ENCODE assay signal across 24 mouse cellular contexts in the genomic region with DNA sequence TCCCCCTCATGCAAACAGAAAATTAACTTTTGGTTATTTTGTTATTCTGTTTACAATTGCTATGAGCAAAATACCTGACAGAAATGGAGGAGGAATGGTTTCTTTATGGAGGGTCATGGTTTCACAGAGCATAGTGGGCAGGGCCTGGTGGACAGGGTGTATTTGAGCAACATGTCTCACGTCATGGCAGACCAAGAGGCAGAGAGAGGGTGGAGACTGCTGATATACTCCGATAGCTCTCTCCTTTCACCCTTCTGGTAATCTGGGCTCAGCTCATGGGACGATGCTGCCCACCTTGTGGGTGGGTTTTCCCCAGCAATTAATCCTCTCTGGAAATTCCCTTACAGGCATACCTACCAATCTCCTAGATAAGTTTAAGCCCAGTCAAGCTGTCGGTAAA. TPM values are rescaled to one million over a fixed set of nuclear protein-coding genes. Genes with fewer than 3 reads are reported as not detected.
A peak's percentile ranks its signal among the peaks of the same experiment; 100 is the strongest.
DNase-seq lines count a peak whose midpoint lies in the region; ATAC-seq and TF ChIP-seq lines count a peak whose summit lies in the region.
"Had no signal": no experiment of that assay in that cellular context is flagged by ENCODE, and none has a peak within 500 bp of the region (broad histone marks: within the 10 kb centered on the region; RNA-seq: fewer than 3 reads in every experiment).

No protein-coding gene starts in this region.

- TF ChIP-seq CTCF in stomach, postnatal 0 days (IDR thresholded peaks at IDR 0.05; ENCODE audit: low read depth), result no peak

- H3K9me3 ChIP-seq in heart, embryonic 10.5 days, result no peaks in the 10 kb centered on the region
- H3K9me3 ChIP-seq in kidney, embryonic 14.5 days (ENCODE audit: control insufficient read depth, low read length), result no peaks in the 10 kb centered on the region
- no peaks in the 10 kb centered on the region for H3K9me3 ChIP-seq in intestine, embryonic 16.5 days (ENCODE audit: control insufficient read depth, low read length)
- H3K9me3 ChIP-seq in stomach, postnatal 0 days (ENCODE audit: control insufficient read depth, low read length), result no peaks in the 10 kb centered on the region
- H3K9me3 ChIP-seq: embryonic facial prominence, embryonic 12.5 days; forebrain, embryonic 15.5 days; heart, embryonic 15.5 days had no signal

- H3K36me3 ChIP-seq in heart, embryonic 10.5 days, result peaks cover 26% of the 10 kb centered on the region
- peaks cover 26% of the 10 kb centered on the region for H3K36me3 ChIP-seq in kidney, embryonic 14.5 days (ENCODE audit: control insufficient read depth, insufficient read depth, low read length)
- H3K36me3 ChIP-seq in intestine, embryonic 16.5 days (ENCODE audit: control insufficient read depth, insufficient read depth, low read length), result peaks cover 13% of the 10 kb centered on the region; the same call in 1 of the 2 replicates
- H3K36me3 ChIP-seq in stomach, postnatal 0 days (ENCODE audit: control insufficient read depth, insufficient read depth, low read length), result peaks cover 11% of the 10 kb centered on the region

- no peak overlapping the region for H3K4me3 ChIP-seq in heart, embryonic 10.5 days
- no peak overlapping the region for H3K4me3 ChIP-seq in kidney, embryonic 14.5 days (ENCODE audit: low read length)
- no peak overlapping the region for H3K4me3 ChIP-seq in intestine, embryonic 16.5 days (ENCODE audit: low read length)
- no peak overlapping the region for H3K4me3 ChIP-seq in stomach, postnatal 0 days (ENCODE audit: low read depth, low read length)
- H3K4me3 ChIP-seq: embryonic facial prominence, embryonic 12.5 days; forebrain, embryonic 15.5 days; heart, embryonic 15.5 days had no signal

- H3K4me2 ChIP-seq in kidney, embryonic 14.5 days (replicated peaks; ENCODE audit: low read depth, low read length), result no peak overlapping the region
- H3K4me2 ChIP-seq in intestine, embryonic 16.5 days (ENCODE audit: low read depth, low read length), result no peak overlapping the region
- H3K4me2 ChIP-seq in stomach, postnatal 0 days (replicated peaks; ENCODE audit: low read depth), result no peak overlapping the region
- H3K4me2 ChIP-seq: embryonic facial prominence, embryonic 12.5 days; forebrain, embryonic 15.5 days; heart, embryonic 11.5 days; heart, embryonic 15.5 days had no signal

- TF ChIP-seq EP300 in stomach, postnatal 0 days (optimal IDR thresholded peaks at IDR 0.05), result no peak

- intact Hi-C loops in heart, postnatal 25 days (cut with DNase I), result no loop called here

- no peak overlapping the region for H3K27ac ChIP-seq in heart, embryonic 10.5 days
- H3K27ac ChIP-seq in kidney, embryonic 14.5 days (ENCODE audit: low read depth, low read length), result no peak overlapping the region
- no peak overlapping the region for H3K27ac ChIP-seq in intestine, embryonic 16.5 days (ENCODE audit: low read length)
- H3K27ac ChIP-seq in stomach, postnatal 0 days (replicated peaks), result no peak overlapping the region
- H3K27ac ChIP-seq: embryonic facial prominence, embryonic 12.5 days; forebrain, embryonic 15.5 days; heart, embryonic 15.5 days had no signal

- 56% methylated on average over 4 of the region's 4 CpGs for WGBS in heart, embryonic 10.5 days
- WGBS in kidney, embryonic 14.5 days, result 60% methylated on average over 4 of the region's 4 CpGs
- WGBS in intestine, embryonic 16.5 days, result 62% methylated on average over 4 of the region's 4 CpGs
- WGBS in stomach, postnatal 0 days, result 65% methylated on average over 4 of the region's 4 CpGs

- H3K9ac ChIP-seq in kidney, embryonic 14.5 days (ENCODE audit: low read depth, low read length), result no peak overlapping the region
- H3K9ac ChIP-seq in intestine, embryonic 16.5 days (ENCODE audit: low read depth, low read length), result no peak overlapping the region
- H3K9ac ChIP-seq in stomach, postnatal 0 days (ENCODE audit: low read length), result no peak overlapping the region
- H3K9ac ChIP-seq: embryonic facial prominence, embryonic 12.5 days; forebrain, embryonic 15.5 days; heart, embryonic 15.5 days had no signal

- ATAC-seq in kidney, embryonic 14.5 days (ENCODE audit: low FRiP score, low TSS enrichment), result no peak
- ATAC-seq in intestine, embryonic 16.5 days, result peak; percentile 64
- peak; percentile 70; the same call in 1 of the 2 replicates for ATAC-seq in stomach, postnatal 0 days (ENCODE audit: low FRiP score, low TSS enrichment)
- ATAC-seq: activated CD4-positive, CD25-positive, alpha-beta regulatory T cell, adult 4 months; forebrain, embryonic 15.5 days had no signal

- no peaks in the 10 kb centered on the region for H3K27me3 ChIP-seq in heart, embryonic 10.5 days (ENCODE audit: insufficient read depth, poor library complexity, severe bottlenecking)
- H3K27me3 ChIP-seq in kidney, embryonic 14.5 days (ENCODE audit: control insufficient read depth, insufficient read depth, low read length), result no peaks in the 10 kb centered on the region
- H3K27me3 ChIP-seq in intestine, embryonic 16.5 days (replicated peaks; ENCODE audit: control insufficient read depth, insufficient read depth, low read length), result no peaks in the 10 kb centered on the region
- H3K27me3 ChIP-seq in stomach, postnatal 0 days (ENCODE audit: control insufficient read depth, insufficient read depth, low read length), result no peaks in the 10 kb centered on the region
- H3K27me3 ChIP-seq: embryonic facial prominence, embryonic 12.5 days; forebrain, embryonic 15.5 days; heart, embryonic 15.5 days had no signal

- peak; percentile 31 for DNase-seq in heart, embryonic 10.5 days (ENCODE audit: low spot score)
- DNase-seq in heart, postnatal 25 days (ENCODE audit: low spot score), result no peak
- DNase-seq in kidney, postnatal 14 days, result peak; percentile 6
- peak; percentile 23 for DNase-seq in stomach, postnatal 0 days (ENCODE audit: low spot score)
- no peak for DNase-seq in spleen, postnatal 36 days (ENCODE audit: low spot score in 2 of 2)
- DNase-seq: adrenal gland, postnatal 14 days; cerebellum, adult 11-12 months; cerebellum, adult 9-10 months; cerebellum, postnatal 25 days; gastrocnemius, postnatal 36 days; heart, adult 18-20 months; heart, postnatal 36 days had no signal

- peaks cover 4% of the 10 kb centered on the region; the same call in 1 of the 2 replicates for H3K4me1 ChIP-seq in heart, embryonic 10.5 days
- H3K4me1 ChIP-seq in kidney, embryonic 14.5 days (ENCODE audit: control insufficient read depth, insufficient read depth, low read length), result no peaks in the 10 kb centered on the region
- no peaks in the 10 kb centered on the region for H3K4me1 ChIP-seq in intestine, embryonic 16.5 days (ENCODE audit: control insufficient read depth, insufficient read depth, low read length)
- no peaks in the 10 kb centered on the region for H3K4me1 ChIP-seq in stomach, postnatal 0 days (replicated peaks; ENCODE audit: control insufficient read depth, insufficient read depth)
- H3K4me1 ChIP-seq: embryonic facial prominence, embryonic 12.5 days; forebrain, embryonic 15.5 days; heart, embryonic 15.5 days had no signal

RNA-seq across cellular contexts. Expression of a gene that starts 15.5 kb away (rescaled TPM):
- 63.0 and 67.4 TPM in 2 replicates for polyA plus RNA-seq in heart, embryonic 10.5 days (2016; fragmentation: Nextera tagmentation; extraction: Ambion mirVana)
- total RNA-seq in heart, postnatal 25 days (2021), result 10 to 100 TPM; 54.8 to 56.9 TPM
- polyA plus RNA-seq in kidney, embryonic 14.5 days (2014; fragmentation: Nextera tagmentation; extraction: Ambion mirVana), result 36.5 and 51.0 TPM in 2 replicates
- polyA plus RNA-seq in intestine, embryonic 16.5 days (2015; fragmentation: Nextera tagmentation; extraction: Ambion mirVana), result 46.5 and 46.9 TPM in 2 replicates
- 65.0 and 66.3 TPM in 2 replicates for polyA plus RNA-seq in stomach, postnatal 0 days (2015; fragmentation: Nextera tagmentation; extraction: Ambion mirVana)

RNA-seq across cellular contexts. Expression of a gene that starts 25.0 kb away (rescaled TPM):
- 8.6 and 10.5 TPM in 2 replicates for polyA plus RNA-seq in heart, embryonic 10.5 days (2016; fragmentation: Nextera tagmentation; extraction: Ambion mirVana)
- 10 to 100 TPM; 19.7 to 21.1 TPM for total RNA-seq in heart, postnatal 25 days (2021)
- 8.2 and 12.2 TPM in 2 replicates for polyA plus RNA-seq in kidney, embryonic 14.5 days (2014; fragmentation: Nextera tagmentation; extraction: Ambion mirVana)
- polyA plus RNA-seq in intestine, embryonic 16.5 days (2015; fragmentation: Nextera tagmentation; extraction: Ambion mirVana), result 5.7 and 7.1 TPM in 2 replicates
- polyA plus RNA-seq in stomach, postnatal 0 days (2015; fragmentation: Nextera tagmentation; extraction: Ambion mirVana), result 4.1 TPM in 2 replicates

RNA-seq across cellular contexts. Expression of a gene that starts 42.3 kb away (rescaled TPM):
- polyA plus RNA-seq in heart, embryonic 10.5 days (2016; fragmentation: Nextera tagmentation; extraction: Ambion mirVana), result not detected in 2 replicates
- total RNA-seq in heart, postnatal 25 days (2021), result not detected
- polyA plus RNA-seq in kidney, embryonic 14.5 days (2014; fragmentation: Nextera tagmentation; extraction: Ambion mirVana), result not detected in 2 replicates
- polyA plus RNA-seq in intestine, embryonic 16.5 days (2015; fragmentation: Nextera tagmentation; extraction: Ambion mirVana), result not detected in 2 replicates
- polyA plus RNA-seq in stomach, postnatal 0 days (2015; fragmentation: Nextera tagmentation; extraction: Ambion mirVana), result not detected in 2 replicates
- total RNA-seq: adrenal gland, adult 18-20 months; adrenal gland, postnatal 14 days; gastrocnemius, adult 8-10 months; gastrocnemius, postnatal 36 days; heart, adult 18-20 months; heart, postnatal 36 days; MEL had no signal
- polyA plus RNA-seq: activated CD4-positive, CD25-positive, alpha-beta regulatory T cell, adult 4 months; cortical plate, adult 2 months; embryonic facial prominence, embryonic 12.5 days; forebrain, embryonic 15.5 days; heart, embryonic 11.5 days; heart, embryonic 15.5 days; hindbrain, embryonic 11.5 days had no signal

Comparison
In these comparisons a context has a peak if more than half of its experiments do, and no peak if none do; other contexts are left out.
1. DNase-seq: peak in heart, embryonic 10.5 days (single experiment), kidney, postnatal 14 days (single experiment) and stomach, postnatal 0 days (single experiment); none in heart, postnatal 25 days (single experiment) and spleen, postnatal 36 days (0 of 2).